Comparison of ENCODE assay signal across 17 mouse cellular contexts in the genomic region with DNA sequence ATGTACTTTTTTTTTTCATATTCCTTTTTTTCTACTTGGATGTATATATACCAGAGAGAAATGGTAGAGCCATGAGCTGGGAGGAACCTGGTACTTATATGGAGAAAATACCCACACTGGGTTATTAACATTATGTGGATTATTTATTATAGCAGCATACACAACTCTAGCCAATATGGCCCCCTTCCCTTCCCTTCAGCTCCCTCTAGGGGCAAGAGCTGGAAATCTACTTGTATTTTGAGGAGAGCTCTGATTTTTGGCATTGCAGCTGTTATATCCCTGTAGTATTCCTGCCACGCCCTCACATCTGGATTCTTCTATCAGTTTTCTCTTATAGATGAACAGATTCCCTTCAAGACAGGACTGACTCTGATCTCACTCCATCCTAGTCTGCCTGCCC. TPM values are rescaled to one million over a fixed set of nuclear protein-coding genes. Genes with fewer than 3 reads are reported as not detected.
A peak's percentile ranks its signal among the peaks of the same experiment; 100 is the strongest.
DNase-seq lines count a peak whose midpoint lies in the region; ATAC-seq and TF ChIP-seq lines count a peak whose summit lies in the region.
"Had no signal": no experiment of that assay in that cellular context is flagged by ENCODE, and none has a peak within 500 bp of the region (broad histone marks: within the 10 kb centered on the region; RNA-seq: fewer than 3 reads in every experiment).

No protein-coding gene starts in this region.

- 64% methylated on average over 1 of the region's 1 CpGs for WGBS in kidney, adult 2 months
- 62% methylated on average over 1 of the region's 1 CpGs for WGBS in midbrain, postnatal 0 days
- WGBS in midbrain, embryonic 16.5 days, result 55% methylated on average over 1 of the region's 1 CpGs

- no peak for ATAC-seq in midbrain, postnatal 0 days (ENCODE audit: low FRiP score)
- no peak for ATAC-seq in midbrain, embryonic 16.5 days
- ATAC-seq: forebrain, embryonic 15.5 days had no signal

- peak; percentile 30 for TF ChIP-seq CTCF in kidney, adult 2 months (conservative IDR thresholded peaks at IDR 0.05; ENCODE audit: insufficient read depth, insufficient read length, low read depth, low read length)
- peak; percentile 57 for TF ChIP-seq CTCF in midbrain, postnatal 0 days (IDR thresholded peaks at IDR 0.05)

- H3K9me3 ChIP-seq in midbrain, postnatal 0 days (ENCODE audit: low read length), result no peaks in the 10 kb centered on the region
- H3K9me3 ChIP-seq in midbrain, embryonic 16.5 days (replicated peaks; ENCODE audit: control insufficient read depth, low read length, poor library complexity, severe bottlenecking), result no peaks in the 10 kb centered on the region
- H3K9me3 ChIP-seq: forebrain, embryonic 15.5 days; heart, embryonic 12.5 days; limb, embryonic 12.5 days; midbrain, embryonic 12.5 days had no signal

- DNase-seq in cerebellum, postnatal 10 days, result peak; percentile 37 to 48
- DNase-seq in cerebellum, adult 18-20 months, result no peak
- peak; percentile 16 for DNase-seq in kidney, adult 2 months
- no peak for DNase-seq in kidney, postnatal 14 days
- peak; percentile 19 for DNase-seq in midbrain, postnatal 0 days (ENCODE audit: low spot score)
- DNase-seq in right cerebral cortex, postnatal 25 days, result no peak
- DNase-seq in thymus, postnatal 14 days, result no peak
- DNase-seq: adrenal gland, postnatal 25 days; cerebellum, adult 8-10 months; layer of hippocampus, postnatal 36 days; lung, postnatal 14 days had no signal

- H3K27me3 ChIP-seq in kidney, adult 2 months (replicated peaks; ENCODE audit: control insufficient read depth, insufficient read depth, low read length), result no peaks in the 10 kb centered on the region
- no peaks in the 10 kb centered on the region for H3K27me3 ChIP-seq in midbrain, postnatal 0 days (ENCODE audit: insufficient read depth, low read length)
- no peaks in the 10 kb centered on the region for H3K27me3 ChIP-seq in midbrain, embryonic 16.5 days (ENCODE audit: control insufficient read depth, insufficient read depth, low read depth, low read length)
- H3K27me3 ChIP-seq: forebrain, embryonic 15.5 days; heart, embryonic 12.5 days; limb, embryonic 12.5 days; midbrain, embryonic 12.5 days had no signal

- no peak for TF ChIP-seq POLR2A in kidney, adult 2 months (IDR thresholded peaks at IDR 0.05; ENCODE audit: low read depth, low read length)

- no peaks in the 10 kb centered on the region for H3K4me1 ChIP-seq in kidney, adult 2 months (ENCODE audit: control insufficient read depth, insufficient read depth, low read length)
- no peaks in the 10 kb centered on the region for H3K4me1 ChIP-seq in midbrain, postnatal 0 days (ENCODE audit: insufficient read depth, low read length)
- H3K4me1 ChIP-seq in midbrain, embryonic 16.5 days (ENCODE audit: control insufficient read depth, insufficient read depth, low read length), result no peaks in the 10 kb centered on the region
- H3K4me1 ChIP-seq: forebrain, embryonic 15.5 days; heart, embryonic 12.5 days; limb, embryonic 12.5 days; midbrain, embryonic 12.5 days had no signal

- H3K4me3 ChIP-seq in kidney, adult 2 months (ENCODE audit: insufficient read depth, low read depth, low read length), result no peak overlapping the region
- no peak overlapping the region for H3K4me3 ChIP-seq in midbrain, postnatal 0 days (ENCODE audit: low read depth, low read length)
- H3K4me3 ChIP-seq in midbrain, embryonic 16.5 days (ENCODE audit: low read depth, low read length), result no peak overlapping the region
- H3K4me3 ChIP-seq: forebrain, embryonic 15.5 days; heart, embryonic 12.5 days; limb, embryonic 12.5 days; midbrain, embryonic 12.5 days had no signal

- no peak overlapping the region for H3K27ac ChIP-seq in kidney, adult 2 months (ENCODE audit: insufficient read depth, low read depth, low read length)
- no peak overlapping the region for H3K27ac ChIP-seq in midbrain, postnatal 0 days (ENCODE audit: low read depth, low read length)
- H3K27ac ChIP-seq in midbrain, embryonic 16.5 days (ENCODE audit: low read length), result no peak overlapping the region
- H3K27ac ChIP-seq: forebrain, embryonic 15.5 days; hindbrain, embryonic 14.5 days; limb, embryonic 12.5 days; midbrain, embryonic 12.5 days had no signal

- H3K4me2 ChIP-seq in midbrain, postnatal 0 days (ENCODE audit: low read depth, low read length, poor library complexity, severe bottlenecking), result no peak overlapping the region
- H3K4me2 ChIP-seq in midbrain, embryonic 16.5 days (ENCODE audit: low read length), result no peak overlapping the region
- H3K4me2 ChIP-seq: forebrain, embryonic 15.5 days; heart, embryonic 12.5 days; hindbrain, embryonic 14.5 days; limb, embryonic 12.5 days; midbrain, embryonic 12.5 days had no signal

- H3K36me3 ChIP-seq in kidney, adult 2 months (ENCODE audit: control insufficient read depth, insufficient read depth, low read length), result no peaks in the 10 kb centered on the region
- no peaks in the 10 kb centered on the region for H3K36me3 ChIP-seq in midbrain, postnatal 0 days (ENCODE audit: insufficient read depth, low read length)
- no peaks in the 10 kb centered on the region for H3K36me3 ChIP-seq in midbrain, embryonic 16.5 days (ENCODE audit: control insufficient read depth, insufficient read depth, low read length)
- H3K36me3 ChIP-seq: forebrain, embryonic 15.5 days; heart, embryonic 12.5 days; limb, embryonic 12.5 days; midbrain, embryonic 12.5 days had no signal

- H3K9ac ChIP-seq in midbrain, postnatal 0 days (replicated peaks; ENCODE audit: low read length, poor library complexity, severe bottlenecking), result no peak overlapping the region
- no peak overlapping the region for H3K9ac ChIP-seq in midbrain, embryonic 16.5 days (ENCODE audit: low read depth, low read length)
- H3K9ac ChIP-seq: forebrain, embryonic 15.5 days; heart, embryonic 12.5 days; hindbrain, embryonic 14.5 days; limb, embryonic 12.5 days; midbrain, embryonic 12.5 days had no signal

RNA-seq across cellular contexts. Expression of a gene that starts 52.0 kb away (rescaled TPM):
- 0.03 and 0.05 TPM in 2 replicates for polyA plus RNA-seq in kidney, adult 2 months (2012; rRNA removed)
- 70.5 and 72.2 TPM in 2 replicates for total RNA-seq in midbrain, postnatal 0 days (2014; rRNA removed)
- 9.8 and 12.6 TPM in 2 replicates for polyA plus RNA-seq in midbrain, postnatal 0 days (2015; fragmentation: Nextera tagmentation; extraction: Ambion mirVana)
- polyA plus RNA-seq in midbrain, embryonic 16.5 days (2015; fragmentation: Nextera tagmentation; extraction: Ambion mirVana), result 11.7 and 12.4 TPM in 2 replicates

Comparison
In these comparisons a context has a peak if more than half of its experiments do, and no peak if none do; other contexts are left out.
1. DNase-seq: peak in cerebellum, postnatal 10 days (2 of 2), kidney, adult 2 months (single experiment) and midbrain, postnatal 0 days (single experiment); none in cerebellum, adult 18-20 months (0 of 2), kidney, postnatal 14 days (single experiment), right cerebral cortex, postnatal 25 days (single experiment) and thymus, postnatal 14 days (single experiment).
2. RNA of a gene that starts 52.0 kb away (polyA plus RNA-seq): 9.8 to 12.6 TPM in midbrain, postnatal 0 days and 11.7 to 12.4 TPM in midbrain, embryonic 16.5 days; 0.03 to 0.05 TPM in kidney, adult 2 months; every median in the first group is over 10 times any median in the second.